ENCODE assay signal across 9 mouse cellular contexts in the genomic region with DNA sequence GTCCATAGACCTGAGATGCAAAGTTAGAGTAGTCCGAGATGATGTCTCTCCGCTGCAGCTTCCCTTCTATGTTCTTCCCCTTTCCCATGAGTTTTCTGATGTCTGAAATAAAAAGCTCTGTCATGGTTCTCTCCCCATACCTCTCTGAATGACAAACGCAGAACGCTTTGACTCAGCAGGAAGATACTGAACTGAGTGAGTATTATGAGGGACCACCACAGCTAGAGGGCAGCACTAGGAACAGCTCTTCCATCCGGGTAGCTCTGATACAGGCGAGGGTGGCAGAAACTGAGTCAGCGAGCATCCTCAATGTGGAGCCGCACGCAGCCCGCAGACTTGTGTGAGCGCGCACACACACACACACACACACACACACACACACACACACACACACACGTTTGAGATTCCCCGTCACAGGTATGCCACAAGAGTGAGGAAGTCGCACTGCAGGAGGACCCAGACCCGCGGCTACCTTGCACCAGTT. TPM values are rescaled to one million over a fixed set of nuclear protein-coding genes. Genes with fewer than 3 reads are reported as not detected.
DNase-seq lines count a peak whose midpoint lies in the region; ATAC-seq lines count a peak whose summit lies in the region.
"Had no signal": no experiment of that assay in that cellular context is flagged by ENCODE, and none has a peak within 500 bp of the region (broad histone marks: within the 10 kb centered on the region; RNA-seq: fewer than 3 reads in every experiment).

No protein-coding gene starts in this region.

- peak overlapping the region; percentile 40 for H3K4me2 ChIP-seq in heart, embryonic 16.5 days (ENCODE audit: low read depth, low read length)
- H3K4me2 ChIP-seq in liver, embryonic 13.5 days = peak overlapping the region; percentile 29; the same call in 1 of the 2 replicates
- H3K4me2 ChIP-seq in neural tube, embryonic 13.5 days = peak overlapping the region; percentile 49

- H3K9me3 ChIP-seq in heart, embryonic 16.5 days (replicated peaks; ENCODE audit: control insufficient read depth, low read length) = no peaks in the 10 kb centered on the region
- H3K9me3 ChIP-seq in liver, embryonic 13.5 days (replicated peaks) = no peaks in the 10 kb centered on the region
- no peaks in the 10 kb centered on the region for H3K9me3 ChIP-seq in neural tube, embryonic 13.5 days

- peak; percentile 76 for ATAC-seq in activated CD4-positive, CD25-positive, alpha-beta regulatory T cell, adult 4 months
- ATAC-seq in heart, embryonic 16.5 days (replicated peaks; ENCODE audit: extremely low read depth, insufficient read depth, low FRiP score) = no peak
- ATAC-seq in liver, embryonic 13.5 days (ENCODE audit: low read depth) = no peak
- ATAC-seq in neural tube, embryonic 13.5 days (ENCODE audit: low read depth) = peak; percentile 65; the same call in 1 of the 2 replicates

- peak; percentile 60 for DNase-seq in CD4-positive helper T cell, adult 2 months (ENCODE audit: low read depth, low spot score)
- peak; percentile 55 for DNase-seq in embryo, embryonic 9.5 days (ENCODE audit: extremely low spot score)
- DNase-seq in kidney, postnatal 4 days = peak; percentile 54 to 64
- DNase-seq in liver, embryonic 13.5 days = peak; percentile 20
- DNase-seq in thymus, postnatal 14 days = peak; percentile 67

- H3K4me3 ChIP-seq in heart, embryonic 16.5 days (ENCODE audit: low read length) = peak overlapping the region; percentile 11
- no peak overlapping the region for H3K4me3 ChIP-seq in liver, embryonic 13.5 days (replicated peaks)
- peak overlapping the region; percentile 17 for H3K4me3 ChIP-seq in neural tube, embryonic 13.5 days

- no peaks in the 10 kb centered on the region for H3K27me3 ChIP-seq in heart, embryonic 16.5 days (ENCODE audit: control insufficient read depth, insufficient read depth, low read length)
- no peaks in the 10 kb centered on the region for H3K27me3 ChIP-seq in liver, embryonic 13.5 days
- H3K27me3 ChIP-seq in neural tube, embryonic 13.5 days = no peaks in the 10 kb centered on the region

- no peak overlapping the region for H3K27ac ChIP-seq in heart, embryonic 16.5 days (ENCODE audit: low read length)
- no peak overlapping the region for H3K27ac ChIP-seq in liver, embryonic 13.5 days
- H3K27ac ChIP-seq in neural tube, embryonic 13.5 days (replicated peaks) = no peak overlapping the region

- 28% methylated on average over 17 of the region's 17 CpGs for WGBS in heart, embryonic 16.5 days
- WGBS in liver, embryonic 13.5 days (ENCODE audit: insufficient replicate concordance) = 19% methylated on average over 17 of the region's 17 CpGs
- WGBS in neural tube, embryonic 13.5 days = 35% methylated on average over 17 of the region's 17 CpGs

- H3K36me3 ChIP-seq in heart, embryonic 16.5 days (ENCODE audit: control insufficient read depth, insufficient read depth) = no peaks in the 10 kb centered on the region
- H3K36me3 ChIP-seq in liver, embryonic 13.5 days = no peaks in the 10 kb centered on the region
- no peaks in the 10 kb centered on the region for H3K36me3 ChIP-seq in neural tube, embryonic 13.5 days

- H3K4me1 ChIP-seq in heart, embryonic 16.5 days (ENCODE audit: control insufficient read depth, insufficient read depth, low read length) = no peaks in the 10 kb centered on the region
- no peaks in the 10 kb centered on the region for H3K4me1 ChIP-seq in liver, embryonic 13.5 days (replicated peaks)
- no peaks in the 10 kb centered on the region for H3K4me1 ChIP-seq in neural tube, embryonic 13.5 days (replicated peaks)

- H3K9ac ChIP-seq in heart, embryonic 16.5 days (ENCODE audit: low read length) = no peak overlapping the region
- H3K9ac ChIP-seq in liver, embryonic 13.5 days = no peak overlapping the region
- H3K9ac ChIP-seq in neural tube, embryonic 13.5 days = 0 out of 2 replicates have a peak overlapping the region, but pooled peaks have one; percentile 45

RNA-seq across cellular contexts. Expression of gene Maats1, which starts 20.4 kb away (rescaled TPM):
- polyA plus RNA-seq in activated CD4-positive, CD25-positive, alpha-beta regulatory T cell, adult 4 months (2017; shearing (Covaris generic)) = under 1 TPM in 1 of 2 experiments, not detected in 1; 0.61 TPM
- 0.12 and 0.50 TPM in 2 replicates for polyA plus RNA-seq in heart, embryonic 16.5 days (2015; fragmentation: Nextera tagmentation; extraction: Ambion mirVana)
- 0.05 TPM in 1 of 2 replicates, not detected in the other for polyA plus RNA-seq in liver, embryonic 13.5 days (2015; fragmentation: Nextera tagmentation; extraction: Ambion mirVana)
- polyA plus RNA-seq in neural tube, embryonic 13.5 days (2015; fragmentation: Nextera tagmentation; extraction: Ambion mirVana) = 0.36 and 0.45 TPM in 2 replicates

RNA-seq across cellular contexts. Expression of gene Cox17, which starts 25.3 kb away (rescaled TPM):
- 100 to 1,000 TPM; 254 to 296 TPM for polyA plus RNA-seq in activated CD4-positive, CD25-positive, alpha-beta regulatory T cell, adult 4 months (2017; shearing (Covaris generic))
- 256 and 261 TPM in 2 replicates for polyA plus RNA-seq in heart, embryonic 16.5 days (2015; fragmentation: Nextera tagmentation; extraction: Ambion mirVana)
- 331 and 350 TPM in 2 replicates for polyA plus RNA-seq in liver, embryonic 13.5 days (2015; fragmentation: Nextera tagmentation; extraction: Ambion mirVana)
- 92.1 and 104 TPM in 2 replicates for polyA plus RNA-seq in neural tube, embryonic 13.5 days (2015; fragmentation: Nextera tagmentation; extraction: Ambion mirVana)

RNA-seq across cellular contexts. Expression of gene Gm21987, which starts 25.3 kb away (rescaled TPM):
- polyA plus RNA-seq in activated CD4-positive, CD25-positive, alpha-beta regulatory T cell, adult 4 months (2017; shearing (Covaris generic)) = not detected
- 2.3 and 4.6 TPM in 2 replicates for polyA plus RNA-seq in heart, embryonic 16.5 days (2015; fragmentation: Nextera tagmentation; extraction: Ambion mirVana)
- polyA plus RNA-seq in liver, embryonic 13.5 days (2015; fragmentation: Nextera tagmentation; extraction: Ambion mirVana) = not detected in 2 replicates
- polyA plus RNA-seq in neural tube, embryonic 13.5 days (2015; fragmentation: Nextera tagmentation; extraction: Ambion mirVana) = not detected in 2 replicates
- polyA plus RNA-seq: gonadal fat pad, adult 2 months had no signal

RNA-seq across cellular contexts. Expression of gene Nr1i2, which starts 26.9 kb away (rescaled TPM):
- polyA plus RNA-seq in activated CD4-positive, CD25-positive, alpha-beta regulatory T cell, adult 4 months (2017; shearing (Covaris generic)) = not detected
- polyA plus RNA-seq in heart, embryonic 16.5 days (2015; fragmentation: Nextera tagmentation; extraction: Ambion mirVana) = 0.09 TPM in 1 of 2 replicates, not detected in the other
- 2.6 and 2.8 TPM in 2 replicates for polyA plus RNA-seq in liver, embryonic 13.5 days (2015; fragmentation: Nextera tagmentation; extraction: Ambion mirVana)
- 0.07 TPM in 1 of 2 replicates, not detected in the other for polyA plus RNA-seq in neural tube, embryonic 13.5 days (2015; fragmentation: Nextera tagmentation; extraction: Ambion mirVana)

RNA-seq across cellular contexts. Expression of gene Popdc2, which starts 40.5 kb away (rescaled TPM):
- polyA plus RNA-seq in activated CD4-positive, CD25-positive, alpha-beta regulatory T cell, adult 4 months (2017; shearing (Covaris generic)) = 1 to 10 TPM; 5.8 to 6.1 TPM
- polyA plus RNA-seq in heart, embryonic 16.5 days (2015; fragmentation: Nextera tagmentation; extraction: Ambion mirVana) = 421 and 423 TPM in 2 replicates
- 22.3 and 24.2 TPM in 2 replicates for polyA plus RNA-seq in liver, embryonic 13.5 days (2015; fragmentation: Nextera tagmentation; extraction: Ambion mirVana)
- 0.67 and 0.99 TPM in 2 replicates for polyA plus RNA-seq in neural tube, embryonic 13.5 days (2015; fragmentation: Nextera tagmentation; extraction: Ambion mirVana)

Comparison
In these comparisons a context has a peak if more than half of its experiments do, and no peak if none do; other contexts are left out.
1. ATAC-seq: peak in activated CD4-positive, CD25-positive, alpha-beta regulatory T cell, adult 4 months (single experiment) and neural tube, embryonic 13.5 days (single experiment); none in heart, embryonic 16.5 days (single experiment) and liver, embryonic 13.5 days (single experiment).
2. Peak in every context shown above with its lines, with median percentiles within 50 percentile points of each other: DNase-seq and H3K4me2 ChIP-seq.